Mouse (Mus musculus) lung, adult 2 months (tissue): ENCODE results near the gene Slc29a4.

ENCODE experiments used
- CTCF ChIP-seq: fragments of 200-500 bp; IDR thresholded peaks from 2 replicates; pipeline ENCODE4 v1.5.1; 2011; ENCODE audit warnings: mild to moderate bottlenecking, low read length, control low read depth; ENCODE audit not compliant: insufficient read depth
- POLR2A ChIP-seq: fragments of 200-500 bp; IDR thresholded peaks from 2 replicates; pipeline ENCODE4 v1.6.1; 2011; ENCODE audit warnings: low read depth, mild to moderate bottlenecking, control low read depth, low read length, borderline replicate concordance; ENCODE audit errors: extremely low read depth

- TF ChIP-seq CTCF (no peak), POLR2A (no peak)
Observed at GRCm38 (mm10) chr5:142713966-142714365, 21.7 kb downstream of the Slc29a4 start.
